ENCODE assay signal across 9 mouse cellular contexts in the genomic region with DNA sequence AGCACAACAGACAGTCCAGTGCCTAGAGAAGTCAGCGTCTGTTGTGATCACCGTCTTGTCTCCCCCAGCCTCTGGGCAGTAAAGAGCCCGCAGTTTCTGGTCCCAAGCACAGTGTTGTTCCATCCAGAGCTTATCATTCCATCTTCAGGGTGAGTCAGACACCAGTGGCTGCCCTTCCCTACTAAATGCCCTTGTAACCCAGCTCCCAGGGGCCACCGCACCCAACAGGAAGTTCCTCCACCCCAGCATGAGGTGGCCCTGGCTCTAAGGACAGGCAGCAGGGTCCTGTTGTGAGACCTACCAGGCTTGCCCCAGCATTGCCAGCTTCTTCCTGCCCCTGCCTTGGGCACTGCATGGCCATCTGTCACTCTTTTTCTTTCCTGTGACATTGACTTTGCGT. TPM values are rescaled to one million over a fixed set of nuclear protein-coding genes. Genes with fewer than 3 reads are reported as not detected.
DNase-seq lines count a peak whose midpoint lies in the region; ATAC-seq and TF ChIP-seq lines count a peak whose summit lies in the region.
"Had no signal": no experiment of that assay in that cellular context is flagged by ENCODE, and none has a peak within 500 bp of the region (broad histone marks: within the 10 kb centered on the region; RNA-seq: fewer than 3 reads in every experiment).

No protein-coding gene starts in this region.

- H3K4me1 ChIP-seq in heart, embryonic 12.5 days (replicated peaks) = peaks cover 59% of the 10 kb centered on the region
- H3K4me1 ChIP-seq in neural tube, embryonic 13.5 days (replicated peaks) = peaks cover 62% of the 10 kb centered on the region
- H3K4me1 ChIP-seq in neural tube, embryonic 15.5 days = peaks cover 35% of the 10 kb centered on the region
- H3K4me1 ChIP-seq in embryonic facial prominence, embryonic 15.5 days = peaks cover 37% of the 10 kb centered on the region
- H3K4me1 ChIP-seq in olfactory bulb, adult 2 months (ENCODE audit: control insufficient read depth, insufficient read depth, low read length) = peaks cover 55% of the 10 kb centered on the region

- WGBS in heart, embryonic 12.5 days = 73% methylated on average over 5 of the region's 5 CpGs
- WGBS in neural tube, embryonic 13.5 days = 73% methylated on average over 5 of the region's 5 CpGs
- 75% methylated on average over 5 of the region's 5 CpGs for WGBS in neural tube, embryonic 15.5 days
- WGBS in embryonic facial prominence, embryonic 15.5 days = 78% methylated on average over 5 of the region's 5 CpGs
- WGBS in olfactory bulb, adult 2 months = 87% methylated on average over 5 of the region's 5 CpGs

- no peaks in the 10 kb centered on the region for H3K36me3 ChIP-seq in heart, embryonic 12.5 days
- H3K36me3 ChIP-seq in neural tube, embryonic 13.5 days = no peaks in the 10 kb centered on the region
- H3K36me3 ChIP-seq in neural tube, embryonic 15.5 days = no peaks in the 10 kb centered on the region
- H3K36me3 ChIP-seq in embryonic facial prominence, embryonic 15.5 days = no peaks in the 10 kb centered on the region

- no peak for TF ChIP-seq POLR2A in olfactory bulb, adult 2 months (IDR thresholded peaks at IDR 0.05; ENCODE audit: insufficient read depth, low read depth, low read length)

- no peaks in the 10 kb centered on the region for H3K27me3 ChIP-seq in heart, embryonic 12.5 days (replicated peaks)
- H3K27me3 ChIP-seq in neural tube, embryonic 13.5 days = no peaks in the 10 kb centered on the region
- no peaks in the 10 kb centered on the region for H3K27me3 ChIP-seq in neural tube, embryonic 15.5 days (replicated peaks)
- no peaks in the 10 kb centered on the region for H3K27me3 ChIP-seq in embryonic facial prominence, embryonic 15.5 days

- H3K4me3 ChIP-seq in heart, embryonic 12.5 days = no peak overlapping the region
- no peak overlapping the region for H3K4me3 ChIP-seq in neural tube, embryonic 13.5 days
- no peak overlapping the region for H3K4me3 ChIP-seq in neural tube, embryonic 15.5 days (replicated peaks)
- no peak overlapping the region for H3K4me3 ChIP-seq in embryonic facial prominence, embryonic 15.5 days (replicated peaks)
- H3K4me3 ChIP-seq in olfactory bulb, adult 2 months (ENCODE audit: insufficient read depth, low read depth, low read length) = no peak overlapping the region
- H3K4me3 ChIP-seq: erythroblast, embryonic 14.5 days had no signal

- peak overlapping the region; percentile 94 for H3K27ac ChIP-seq in heart, embryonic 12.5 days (ENCODE audit: poor library complexity, severe bottlenecking)
- H3K27ac ChIP-seq in neural tube, embryonic 13.5 days (replicated peaks) = 0 out of 2 replicates have a peak overlapping the region, but pooled peaks have one; percentile 18
- no peak overlapping the region for H3K27ac ChIP-seq in neural tube, embryonic 15.5 days (replicated peaks)
- H3K27ac ChIP-seq in embryonic facial prominence, embryonic 15.5 days (replicated peaks) = peak overlapping the region; percentile 69; the same call in 1 of the 2 replicates
- peak overlapping the region; percentile 36; the same call in 1 of the 2 replicates for H3K27ac ChIP-seq in olfactory bulb, adult 2 months (ENCODE audit: insufficient read depth, low read depth, low read length)

- ATAC-seq in heart, embryonic 12.5 days (ENCODE audit: insufficient number of reproducible peaks, low FRiP score) = no peak
- no peak for ATAC-seq in neural tube, embryonic 13.5 days (ENCODE audit: low read depth)
- ATAC-seq in neural tube, embryonic 15.5 days (ENCODE audit: low FRiP score) = no peak
- ATAC-seq in embryonic facial prominence, embryonic 15.5 days (ENCODE audit: insufficient number of reproducible peaks, low FRiP score, low TSS enrichment, low read depth) = no peak

- no peak overlapping the region for H3K9ac ChIP-seq in heart, embryonic 12.5 days
- H3K9ac ChIP-seq in neural tube, embryonic 13.5 days = no peak overlapping the region
- no peak overlapping the region for H3K9ac ChIP-seq in neural tube, embryonic 15.5 days (replicated peaks)
- H3K9ac ChIP-seq in embryonic facial prominence, embryonic 15.5 days = no peak overlapping the region

- H3K9me3 ChIP-seq in heart, embryonic 12.5 days (replicated peaks) = no peaks in the 10 kb centered on the region
- no peaks in the 10 kb centered on the region for H3K9me3 ChIP-seq in neural tube, embryonic 13.5 days
- H3K9me3 ChIP-seq in neural tube, embryonic 15.5 days (replicated peaks) = no peaks in the 10 kb centered on the region
- no peaks in the 10 kb centered on the region for H3K9me3 ChIP-seq in embryonic facial prominence, embryonic 15.5 days (replicated peaks)

- TF ChIP-seq CTCF in olfactory bulb, adult 2 months (IDR thresholded peaks at IDR 0.05; ENCODE audit: insufficient read depth, low read depth, low read length) = no peak

- DNase-seq in heart, adult 9 months (ENCODE audit: low spot score in 2 of 2) = no peak
- no peak for DNase-seq in spleen, postnatal 4 days (ENCODE audit: low spot score in 2 of 2)
- DNase-seq in ovary, adult 18-20 months (ENCODE audit: low spot score) = no peak

- H3K4me2 ChIP-seq in heart, embryonic 12.5 days = no peak overlapping the region
- H3K4me2 ChIP-seq in neural tube, embryonic 13.5 days = no peak overlapping the region
- no peak overlapping the region for H3K4me2 ChIP-seq in neural tube, embryonic 15.5 days
- H3K4me2 ChIP-seq in embryonic facial prominence, embryonic 15.5 days (replicated peaks) = no peak overlapping the region

RNA-seq across cellular contexts. Expression of a gene that starts 29.3 kb away (rescaled TPM):
- polyA plus RNA-seq in heart, embryonic 12.5 days (2016; fragmentation: Nextera tagmentation; extraction: Ambion mirVana) = 120 and 123 TPM in 2 replicates
- 105 and 118 TPM in 2 replicates for polyA plus RNA-seq in neural tube, embryonic 13.5 days (2015; fragmentation: Nextera tagmentation; extraction: Ambion mirVana)
- polyA plus RNA-seq in neural tube, embryonic 15.5 days (2015; fragmentation: Nextera tagmentation; extraction: Ambion mirVana) = 96.3 and 112 TPM in 2 replicates
- 131 and 139 TPM in 2 replicates for polyA plus RNA-seq in embryonic facial prominence, embryonic 15.5 days (2015; fragmentation: Nextera tagmentation; extraction: Ambion mirVana)
- not detected in 2 replicates for polyA plus RNA-seq in olfactory bulb, adult 2 months (2012; ENCODE audit: insufficient read depth, insufficient read length, low replicate concordance, missing spikeins)

RNA-seq across cellular contexts. Expression of a gene that starts 31.6 kb away (rescaled TPM):
- 1.9 and 2.4 TPM in 2 replicates for polyA plus RNA-seq in heart, embryonic 12.5 days (2016; fragmentation: Nextera tagmentation; extraction: Ambion mirVana)
- 1.8 and 2.2 TPM in 2 replicates for polyA plus RNA-seq in neural tube, embryonic 13.5 days (2015; fragmentation: Nextera tagmentation; extraction: Ambion mirVana)
- polyA plus RNA-seq in neural tube, embryonic 15.5 days (2015; fragmentation: Nextera tagmentation; extraction: Ambion mirVana) = 3.1 and 5.9 TPM in 2 replicates
- polyA plus RNA-seq in embryonic facial prominence, embryonic 15.5 days (2015; fragmentation: Nextera tagmentation; extraction: Ambion mirVana) = 4.9 and 6.7 TPM in 2 replicates
- not detected in 2 replicates for polyA plus RNA-seq in olfactory bulb, adult 2 months (2012; ENCODE audit: insufficient read depth, insufficient read length, low replicate concordance, missing spikeins)

RNA-seq across cellular contexts. Expression of a gene that starts 56.1 kb away (rescaled TPM):
- 3,437 and 3,612 TPM in 2 replicates for polyA plus RNA-seq in heart, embryonic 12.5 days (2016; fragmentation: Nextera tagmentation; extraction: Ambion mirVana)
- polyA plus RNA-seq in neural tube, embryonic 13.5 days (2015; fragmentation: Nextera tagmentation; extraction: Ambion mirVana) = 1.2 and 3.8 TPM in 2 replicates
- polyA plus RNA-seq in neural tube, embryonic 15.5 days (2015; fragmentation: Nextera tagmentation; extraction: Ambion mirVana) = 1.9 and 4.1 TPM in 2 replicates
- polyA plus RNA-seq in embryonic facial prominence, embryonic 15.5 days (2015; fragmentation: Nextera tagmentation; extraction: Ambion mirVana) = 7.5 and 8.5 TPM in 2 replicates
- not detected in 2 replicates for polyA plus RNA-seq in olfactory bulb, adult 2 months (2012; ENCODE audit: insufficient read depth, insufficient read length, low replicate concordance, missing spikeins)
- polyA plus RNA-seq: erythroblast, embryonic 14.5 days had no signal

Comparison
In these comparisons a context has a peak if more than half of its experiments do, and no peak if none do; other contexts are left out.
1. RNA of a gene that starts 29.3 kb away (polyA plus RNA-seq): 131 to 139 TPM in embryonic facial prominence, embryonic 15.5 days, 120 to 123 TPM in heart, embryonic 12.5 days, 105 to 118 TPM in neural tube, embryonic 13.5 days and 96.3 to 112 TPM in neural tube, embryonic 15.5 days; not detected in olfactory bulb, adult 2 months; every median in the first group is over 10 times any median in the second.
2. RNA of a gene that starts 56.1 kb away (polyA plus RNA-seq): 3,437 to 3,612 TPM in heart, embryonic 12.5 days; 7.5 to 8.5 TPM in embryonic facial prominence, embryonic 15.5 days, 1.9 to 4.1 TPM in neural tube, embryonic 15.5 days, 1.2 to 3.8 TPM in neural tube, embryonic 13.5 days and not detected in olfactory bulb, adult 2 months; every median in the first group is over 100 times any median in the second.